Mouse (Mus musculus) layer of hippocampus, postnatal 10 days (tissue): ENCODE data around the gene Agbl2. TPM values are rescaled to one million over a fixed set of nuclear protein-coding genes. Genes with fewer than 3 reads are reported as not detected.
"Not testable (repeated sequence)": the region's sequence is repeated elsewhere in the genome, so short reads cannot be mapped to it uniquely, and the experiment has no call there.

ENCODE experiments used
- DNase-seq, 2 experiments: peaks; one replicate each; pipeline ENCODE4 v3.0.0; 2021; ENCODE audit warnings: low spot score in 2 of 2
- total RNA-seq, 2 experiments: library from RNA; stranded (reverse); gene quantifications; 2 replicates each; pipeline ENCODE4 v1.2.3; 2021

The Agbl2 gene
- total RNA-seq, 2 experiments from 2014 or later: 0.45 to 1.0 TPM

- no peak for DNase-seq
These were observed 32.7 kb downstream of the Agbl2 start for GRCm38 (mm10) chr2:90815266-90815665.

GRCm38 (mm10) chr2:90816144-90816543 is 33.6 kb downstream of the Agbl2 start:
- DNase-seq: no peak

- no peak for DNase-seq
These were observed 36.2 kb downstream of the Agbl2 start for GRCm38 (mm10) chr2:90818710-90819109.

GRCm38 (mm10) chr2:90820894-90821293 is 38.4 kb downstream of the Agbl2 start:
- no peak for DNase-seq

- DNase-seq: no peak
These were observed 40.5 kb downstream of the Agbl2 start for GRCm38 (mm10) chr2:90822978-90823377.

GRCm38 (mm10) chr2:90823781-90824180 is 41.3 kb downstream of the Agbl2 start:
- DNase-seq: peak; percentile 12 to 24

GRCm38 (mm10) chr2:90824528-90824927 is 42.0 kb downstream of the Agbl2 start:
- not testable (repeated sequence) for DNase-seq

- DNase-seq: no peak
These were observed 43.1 kb downstream of the Agbl2 start for GRCm38 (mm10) chr2:90825515-90826172.

- no peak for DNase-seq
These were observed 46.2 kb downstream of the Agbl2 start for GRCm38 (mm10) chr2:90828739-90829138.

GRCm38 (mm10) chr2:90833502-90833901 is 51.0 kb downstream of the Agbl2 start:
- no peak for DNase-seq

- no peak for DNase-seq
These were observed 56.1 kb downstream of the Agbl2 start for GRCm38 (mm10) chr2:90838621-90839020.

GRCm38 (mm10) chr2:90843666-90844065 is 61.1 kb downstream of the Agbl2 start:
- no peak for DNase-seq

- no peak for DNase-seq
These were observed 61.7 kb downstream of the Agbl2 start for GRCm38 (mm10) chr2:90844262-90844661.

- no peak for DNase-seq
These were observed 62.7 kb downstream of the Agbl2 start for GRCm38 (mm10) chr2:90845234-90845633.

GRCm38 (mm10) chr2:90846171-90846570 is 63.6 kb downstream of the Agbl2 start:
- DNase-seq: peak in 1 of 2 experiments; percentile 47

GRCm38 (mm10) chr2:90846597-90846954 is 64.0 kb downstream of the Agbl2 start:
- DNase-seq: no peak

- DNase-seq: peak; percentile 98 to 99
These were observed 64.6 kb downstream of the Agbl2 start, which contains the start of gene Mtch2 for GRCm38 (mm10) chr2:90846955-90847680. TSS of gene Mtch2 (plus strand) at chr2:90847155.

- no peak for DNase-seq
These were observed 65.1 kb downstream of the Agbl2 start for GRCm38 (mm10) chr2:90847681-90848050.

- DNase-seq: no peak
These were observed 65.8 kb downstream of the Agbl2 start for GRCm38 (mm10) chr2:90848331-90848730.

- DNase-seq: no peak
These were observed 67.9 kb downstream of the Agbl2 start for GRCm38 (mm10) chr2:90850401-90850800.

GRCm38 (mm10) chr2:90861486-90861885 is 79.0 kb downstream of the Agbl2 start:
- no peak for DNase-seq

- no peak for DNase-seq
These were observed 81.7 kb downstream of the Agbl2 start for GRCm38 (mm10) chr2:90864184-90864583.

- peak; percentile 90 to 91 for DNase-seq
These were observed 84.0 kb downstream of the Agbl2 start for GRCm38 (mm10) chr2:90866524-90866923.
